Mouse (Mus musculus) embryonic facial prominence, embryonic 12.5 days (tissue): Measurements from ENCODE around the gene Sri. TPM values are rescaled to one million over a fixed set of nuclear protein-coding genes. Genes with fewer than 3 reads are reported as not detected.

ENCODE experiments used
- ATAC-seq: fragments of 200-750 bp; cut with Nextera tagmentation; 2 replicates; pipeline ENCODE4 v1.8.0; 2017; ENCODE audit not compliant: insufficient number of reproducible peaks, insufficient read depth, low FRiP score, low TSS enrichment
- H3K27ac ChIP-seq: fragments of 300-500 bp; sonication (generic); 2 replicates; pipeline ENCODE4 v1.5.1; 2016; ENCODE audit warnings: mild to moderate bottlenecking
- H3K27me3 ChIP-seq: fragments of 300-500 bp; sonication (generic); 2 replicates; pipeline ENCODE4 v1.6.1; 2016; ENCODE audit warnings: mild to moderate bottlenecking, moderate library complexity
- H3K36me3 ChIP-seq: fragments of 300-500 bp; sonication (generic); 2 replicates; pipeline ENCODE4 v1.6.1; 2016; ENCODE audit warnings: mild to moderate bottlenecking
- H3K4me1 ChIP-seq: fragments of 300-500 bp; sonication (generic); 2 replicates; pipeline ENCODE4 v1.6.1; 2016
- H3K4me2 ChIP-seq: fragments of 300-500 bp; sonication (generic); replicated peaks from 2 replicates; pipeline ENCODE4 v1.6.1; 2016; ENCODE audit warnings: mild to moderate bottlenecking, moderate library complexity
- H3K4me3 ChIP-seq: fragments of 300-500 bp; sonication (generic); 2 replicates; pipeline ENCODE4 v1.5.1; 2016; ENCODE audit warnings: mild to moderate bottlenecking
- H3K9ac ChIP-seq: fragments of 300-500 bp; sonication (generic); 2 replicates; pipeline ENCODE4 v1.6.1; 2016; ENCODE audit warnings: mild to moderate bottlenecking, moderate library complexity
- H3K9me3 ChIP-seq: fragments of 300-500 bp; sonication (generic); 2 replicates; pipeline ENCODE4 v1.6.1; 2016; ENCODE audit warnings: mild to moderate bottlenecking, moderate library complexity
- WGBS: fragments of 180-500 bp; shearing (Covaris S2); methylation state at CpG from one replicate; pipeline ENCODE4 v1.1.7; 2016; 5-methylcytosine and 5-hydroxymethylcytosine counted together
- polyA plus RNA-seq: library from polyadenylated mRNA; unstranded; fragments of >200 nt; fragmentation: Nextera tagmentation; extraction: Ambion mirVana; gene quantifications from 2 replicates; pipeline ENCODE4 v1.2.1, GENCODE M21; 2016

The Sri gene
- polyA plus RNA-seq, 1 experiment from 2014 or later = 229 TPM

GRCm38 (mm10) chr5:8062469-8062868 is 16.6 kb downstream of the Sri start:
- ATAC-seq = no peak
- WGBS = 93% methylated on average over 2 of the region's 2 CpGs
- no peaks in the 10 kb centered on the region for H3K27me3 ChIP-seq
- peaks cover 63% of the 10 kb centered on the region for H3K36me3 ChIP-seq
- H3K4me1 ChIP-seq = peaks cover 6% of the 10 kb centered on the region
- H3K9me3 ChIP-seq = no peaks in the 10 kb centered on the region
- no peak overlapping the region for H3K4me2 ChIP-seq
- no peak overlapping the region for H3K4me3 ChIP-seq
- H3K9ac ChIP-seq = no peak overlapping the region
- no peak overlapping the region for H3K27ac ChIP-seq

DNA sequence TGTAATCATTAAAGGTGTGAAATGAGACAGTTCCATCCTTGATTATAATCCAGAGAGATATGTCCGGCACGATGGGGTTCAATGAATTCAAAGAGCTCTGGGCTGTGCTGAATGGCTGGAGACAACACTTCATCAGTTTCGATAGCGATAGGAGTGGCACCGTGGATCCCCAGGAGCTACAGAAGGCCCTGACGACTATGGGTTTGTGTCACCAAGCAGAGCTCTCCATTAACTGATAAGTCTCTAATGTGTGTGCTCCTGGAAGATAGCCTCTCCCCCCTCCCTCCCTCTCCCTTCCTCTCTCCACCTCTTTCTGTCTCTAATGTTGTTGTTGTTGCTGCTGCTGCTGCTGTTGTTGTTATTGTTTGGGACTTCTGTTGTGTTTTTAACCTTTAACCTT is 17.3 kb downstream of the Sri start:
- 73% methylated on average over 6 of the region's 6 CpGs for whole genome bisulfite sequencing
- H3K9ac ChIP-seq = no peak overlapping the region
- no peaks in the 10 kb centered on the region for H3K27me3 ChIP-seq

DNA sequence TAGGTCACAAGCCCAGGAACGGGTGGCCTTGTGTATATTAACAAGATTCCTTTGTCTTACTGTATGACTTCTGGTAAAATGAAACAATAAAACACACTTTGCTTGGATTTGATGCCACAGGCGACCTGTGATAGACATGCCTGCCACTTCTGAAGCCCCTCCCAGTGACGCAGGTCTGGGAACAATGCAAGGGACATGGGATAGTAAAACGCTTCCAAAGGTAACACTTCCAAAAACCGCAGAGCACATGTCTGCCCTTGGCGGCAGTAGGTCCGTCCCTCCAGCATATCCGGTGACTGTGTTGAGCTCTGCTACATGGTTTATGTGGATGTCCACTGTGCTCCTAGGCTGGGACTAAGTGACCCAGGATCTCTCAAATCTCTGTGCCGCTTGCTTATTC is 27.5 kb downstream of the Sri start:
- H3K9me3 ChIP-seq = no peaks in the 10 kb centered on the region
- 0 out of 2 replicates have a peak, but pooled peaks cover 4% of the 10 kb centered on the region for H3K36me3 ChIP-seq
- no peak overlapping the region for H3K27ac ChIP-seq
- WGBS = 88% methylated on average over 9 of the region's 9 CpGs
- H3K4me2 ChIP-seq = no peak overlapping the region
- no peak overlapping the region for H3K4me3 ChIP-seq
- H3K4me1 ChIP-seq = no peaks in the 10 kb centered on the region
- H3K9ac ChIP-seq = no peak overlapping the region
- no peaks in the 10 kb centered on the region for H3K27me3 ChIP-seq
- no peak for ATAC-seq

More for the DNA sequence above, 17.3 kb downstream of the Sri start:
- no peak for ATAC-seq
- Histone ChIP-seq H3K36me3 (peaks cover 64% of the 10 kb centered on the region), H3K4me2 (no peak overlapping the region), H3K27ac (no peak overlapping the region), H3K4me3 (no peak overlapping the region), H3K9me3 (no peaks in the 10 kb centered on the region), H3K4me1 (peaks cover 2% of the 10 kb centered on the region; the same call in 1 of the 2 replicates)

- 87% methylated on average over 9 of the region's 9 CpGs for WGBS
- Histone ChIP-seq H3K4me3 (no peak overlapping the region), H3K27ac (no peak overlapping the region), H3K9ac (no peak overlapping the region), H3K4me2 (no peak overlapping the region), H3K4me1 (no peaks in the 10 kb centered on the region), H3K36me3 (0 out of 2 replicates have a peak, but pooled peaks cover 4% of the 10 kb centered on the region), H3K27me3 (no peaks in the 10 kb centered on the region), H3K9me3 (no peaks in the 10 kb centered on the region)
- no peak for ATAC-seq
Measured at GRCm38 (mm10) chr5:8073901-8074561, 28.2 kb downstream of the Sri start.

- Histone ChIP-seq H3K27me3 (no peaks in the 10 kb centered on the region), H3K27ac (no peak overlapping the region)
Measured at GRCm38 (mm10) chr5:8077481-8077880, 31.6 kb downstream of the Sri start.

DNA sequence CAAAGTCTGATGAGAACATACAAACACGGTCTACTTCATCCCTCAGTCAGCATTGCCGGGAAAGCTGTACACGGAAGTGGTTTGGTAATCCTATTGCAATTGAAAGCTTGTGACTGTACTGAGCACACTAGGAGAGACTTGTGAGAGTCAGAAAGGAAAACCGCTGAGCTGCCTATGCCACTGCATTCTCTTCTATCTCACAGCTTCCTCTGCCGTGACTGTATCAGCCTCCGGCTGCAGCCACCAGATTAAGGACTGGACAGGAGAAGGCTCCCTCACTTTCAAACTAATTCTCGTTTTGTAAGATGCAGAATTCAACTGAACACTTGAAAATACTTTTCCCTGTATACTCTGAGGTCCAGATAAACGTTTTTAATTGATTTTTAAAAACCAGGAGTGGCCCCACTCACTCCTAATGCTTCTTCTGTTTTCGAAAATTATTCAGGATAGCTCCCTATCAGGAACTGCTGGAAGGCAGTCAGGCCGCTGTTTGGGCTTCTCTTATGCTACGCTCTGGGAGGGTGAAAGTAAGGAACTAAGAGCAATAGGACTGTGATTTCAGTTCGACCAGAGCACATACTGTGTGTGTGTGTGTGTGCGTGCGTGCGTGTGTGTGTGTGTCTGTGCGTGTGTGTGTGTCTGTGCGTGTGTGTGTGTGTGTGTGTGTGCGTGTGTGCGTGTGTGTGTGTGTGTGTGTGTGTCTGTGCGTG is 37.1 kb downstream of the Sri start:
- no peak for ATAC-seq
- Histone ChIP-seq H3K27me3 (no peaks in the 10 kb centered on the region), H3K36me3 (no peaks in the 10 kb centered on the region), H3K9me3 (no peaks in the 10 kb centered on the region), H3K27ac (no peak overlapping the region), H3K9ac (no peak overlapping the region), H3K4me2 (no peak overlapping the region), H3K4me1 (no peaks in the 10 kb centered on the region), H3K4me3 (no peak overlapping the region)
- 71% methylated on average over 20 of the region's 20 CpGs for WGBS

More at GRCm38 (mm10) chr5:8077481-8077880, 31.6 kb downstream of the Sri start:
- Histone ChIP-seq H3K4me1 (no peaks in the 10 kb centered on the region), H3K4me2 (no peak overlapping the region), H3K4me3 (no peak overlapping the region), H3K36me3 (0 out of 2 replicates have a peak, but pooled peaks cover 3% of the 10 kb centered on the region), H3K9ac (no peak overlapping the region), H3K9me3 (no peaks in the 10 kb centered on the region)
- no peak for ATAC-seq
- WGBS = 79% methylated on average over 8 of the region's 8 CpGs

DNA sequence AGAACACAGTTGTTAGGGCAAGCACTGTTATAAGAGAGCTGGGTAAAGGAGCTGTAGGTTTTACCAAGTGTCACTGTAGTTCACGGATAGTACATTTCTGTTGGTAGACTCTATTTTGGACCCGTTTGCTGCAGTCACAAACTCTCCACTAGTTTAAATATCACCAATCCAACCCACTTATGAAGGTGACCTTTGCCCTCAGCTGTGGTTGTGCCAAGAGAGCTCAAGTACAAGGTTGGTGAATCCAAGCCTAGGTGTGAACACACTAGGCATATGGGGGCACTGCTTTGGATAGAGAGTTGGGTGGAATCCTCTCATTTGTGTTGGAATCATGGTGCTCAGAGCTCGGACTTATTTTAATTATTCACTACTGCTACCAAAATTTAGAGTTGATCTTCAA is 39.8 kb downstream of the Sri start:
- no peak overlapping the region for H3K9ac ChIP-seq
- 85% methylated on average over 3 of the region's 3 CpGs for WGBS

DNA sequence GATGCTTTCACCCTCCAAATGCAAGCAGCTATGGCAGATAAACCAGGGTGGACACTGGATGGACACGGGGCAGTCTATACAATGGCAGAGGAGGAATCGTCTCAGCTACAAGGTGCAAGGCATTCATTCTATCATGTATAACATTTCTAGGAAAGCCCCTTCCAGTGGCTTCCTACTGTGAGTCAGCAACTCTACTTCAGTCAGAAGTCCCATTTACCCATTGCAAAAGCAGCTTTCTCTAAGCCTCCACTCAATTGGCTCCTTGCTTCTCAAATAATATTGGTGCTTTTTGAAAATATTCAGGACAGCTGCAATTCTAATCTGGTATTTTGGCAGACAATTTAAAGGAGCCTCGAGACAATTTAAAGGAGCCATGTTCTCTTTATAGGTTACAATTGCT is 42.3 kb downstream of the Sri start:
- Histone ChIP-seq H3K4me3 (no peak overlapping the region), H3K9ac (no peak overlapping the region), H3K4me1 (no peaks in the 10 kb centered on the region), H3K4me2 (no peak overlapping the region), H3K9me3 (no peaks in the 10 kb centered on the region), H3K36me3 (no peaks in the 10 kb centered on the region), H3K27me3 (no peaks in the 10 kb centered on the region), H3K27ac (no peak overlapping the region)
- 83% methylated on average over 3 of the region's 3 CpGs for WGBS
- no peak for ATAC-seq

More for the DNA sequence above, 39.8 kb downstream of the Sri start:
- Histone ChIP-seq H3K36me3 (no peaks in the 10 kb centered on the region), H3K27ac (no peak overlapping the region), H3K27me3 (no peaks in the 10 kb centered on the region), H3K4me2 (no peak overlapping the region), H3K9me3 (no peaks in the 10 kb centered on the region), H3K4me1 (no peaks in the 10 kb centered on the region), H3K4me3 (no peak overlapping the region)
- no peak for ATAC-seq

GRCm38 (mm10) chr5:8094921-8095320 is 49.0 kb downstream of the Sri start:
- no peak overlapping the region for H3K9ac ChIP-seq

DNA sequence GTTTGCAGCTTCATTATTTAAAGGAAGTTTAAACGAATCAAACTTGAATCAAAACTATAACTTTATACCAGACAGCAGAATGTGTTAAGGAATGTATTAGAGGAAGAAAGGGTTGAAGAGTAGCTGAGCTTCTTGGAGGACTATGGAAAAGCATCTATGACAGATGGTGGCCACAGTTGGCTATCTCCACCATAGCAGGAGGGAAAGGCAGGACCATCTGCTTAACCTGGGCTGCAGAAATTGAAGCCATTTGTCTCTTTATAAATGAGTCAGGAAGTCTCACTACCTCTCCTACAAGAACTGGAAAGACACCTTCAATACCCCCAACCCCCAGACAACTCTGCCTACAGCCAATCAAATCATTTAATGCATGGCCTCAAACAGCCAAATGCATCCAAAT is 49.8 kb downstream of the Sri start:
- Histone ChIP-seq H3K4me3 (no peak overlapping the region), H3K4me1 (no peaks in the 10 kb centered on the region), H3K27me3 (no peaks in the 10 kb centered on the region), H3K4me2 (no peak overlapping the region), H3K9ac (no peak overlapping the region), H3K27ac (no peak overlapping the region), H3K9me3 (no peaks in the 10 kb centered on the region), H3K36me3 (no peaks in the 10 kb centered on the region)
- 80% methylated on average over 1 of the region's 1 CpGs for WGBS
- ATAC-seq = no peak

More at GRCm38 (mm10) chr5:8094921-8095320, 49.0 kb downstream of the Sri start:
- Histone ChIP-seq H3K4me3 (no peak overlapping the region), H3K4me2 (no peak overlapping the region), H3K27me3 (no peaks in the 10 kb centered on the region), H3K36me3 (no peaks in the 10 kb centered on the region), H3K4me1 (no peaks in the 10 kb centered on the region), H3K9me3 (no peaks in the 10 kb centered on the region), H3K27ac (no peak overlapping the region)
- ATAC-seq = no peak
- 77% methylated on average over 5 of the region's 5 CpGs for WGBS

DNA sequence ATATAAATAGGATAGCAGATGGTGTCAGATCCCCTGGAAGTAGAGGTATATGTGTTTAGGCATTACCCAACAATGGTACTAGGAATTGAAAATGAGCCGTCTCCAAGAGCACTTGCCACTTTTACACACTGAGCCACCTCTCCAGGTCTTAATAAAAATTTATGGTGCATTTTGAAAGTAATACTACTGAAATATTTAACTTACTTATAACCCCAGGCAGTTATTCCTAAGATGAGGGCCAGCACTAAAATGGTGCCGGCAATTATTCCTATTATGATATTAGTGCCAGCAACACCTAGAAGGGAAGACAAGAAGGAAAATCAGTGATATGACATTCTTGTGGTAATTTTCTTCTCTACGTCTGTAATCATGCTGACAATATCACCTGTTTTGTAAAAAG is 65.8 kb downstream of the Sri start:
- Histone ChIP-seq H3K36me3 (no peaks in the 10 kb centered on the region), H3K27me3 (no peaks in the 10 kb centered on the region), H3K27ac (no peak overlapping the region), H3K9me3 (no peaks in the 10 kb centered on the region), H3K4me3 (no peak overlapping the region), H3K9ac (no peak overlapping the region), H3K4me1 (no peaks in the 10 kb centered on the region), H3K4me2 (no peak overlapping the region)
- no peak for ATAC-seq
- WGBS = 91% methylated on average over 3 of the region's 3 CpGs

GRCm38 (mm10) chr5:8112246-8112645 is 66.4 kb downstream of the Sri start:
- no peak overlapping the region for H3K9ac ChIP-seq
- no peak overlapping the region for H3K4me2 ChIP-seq
- WGBS = 95% methylated on average over 5 of the region's 5 CpGs
- ATAC-seq = no peak
- H3K27ac ChIP-seq = no peak overlapping the region
- H3K27me3 ChIP-seq = no peaks in the 10 kb centered on the region
- no peaks in the 10 kb centered on the region for H3K4me1 ChIP-seq
- H3K9me3 ChIP-seq = no peaks in the 10 kb centered on the region
- no peaks in the 10 kb centered on the region for H3K36me3 ChIP-seq
- no peak overlapping the region for H3K4me3 ChIP-seq
